Mouse (Mus musculus) embryo, embryonic 11.5 days (tissue): ENCODE data around the gene Cfap77.

ENCODE experiments used
- DNase-seq: peaks from one replicate; pipeline ENCODE4 v3.0.0-alpha.2; 2012; ENCODE audit warnings: low read depth, low spot score

The Cfap77 gene

DNA sequence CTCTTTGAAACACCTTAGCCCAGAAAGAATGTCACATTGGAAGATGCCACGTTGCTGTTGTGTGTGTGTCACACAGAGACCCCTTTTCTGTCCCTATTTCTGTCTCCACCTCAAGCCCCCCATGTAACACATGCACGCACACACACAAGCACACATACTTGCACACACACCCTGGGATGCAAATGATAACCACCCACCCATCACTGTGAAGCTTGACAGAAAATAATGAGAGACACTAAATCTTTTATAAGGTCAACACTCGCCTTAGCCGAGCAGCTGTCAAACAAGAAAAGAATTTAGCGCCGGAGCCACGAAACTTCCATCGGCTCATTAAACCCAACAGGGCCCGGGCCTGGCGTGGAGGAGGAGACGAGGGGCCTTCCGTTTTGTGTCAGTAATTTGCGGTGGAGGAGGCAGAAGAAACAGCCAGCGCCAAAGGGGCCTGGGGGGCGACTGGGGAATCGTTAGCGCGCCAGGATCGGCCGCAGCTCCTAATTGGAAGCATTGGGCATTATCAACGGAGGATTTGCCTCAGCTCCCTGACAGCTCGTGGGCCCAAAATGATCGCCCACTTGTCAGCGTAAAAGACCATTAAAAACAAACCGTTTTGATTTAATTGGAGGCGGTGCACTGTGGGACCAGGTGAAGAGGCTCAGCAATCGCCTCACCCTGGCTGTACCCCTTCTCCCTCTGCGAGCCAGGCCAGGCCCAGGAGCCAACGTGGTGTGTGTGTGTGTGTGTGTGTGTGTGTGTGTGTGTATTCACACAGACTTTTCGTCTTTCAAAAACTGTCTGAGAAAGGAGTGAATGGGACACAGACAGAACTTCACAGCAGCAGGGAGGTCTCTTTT is 111.0 kb downstream of the Cfap77 start:
- no peak for DNase-seq

DNA sequence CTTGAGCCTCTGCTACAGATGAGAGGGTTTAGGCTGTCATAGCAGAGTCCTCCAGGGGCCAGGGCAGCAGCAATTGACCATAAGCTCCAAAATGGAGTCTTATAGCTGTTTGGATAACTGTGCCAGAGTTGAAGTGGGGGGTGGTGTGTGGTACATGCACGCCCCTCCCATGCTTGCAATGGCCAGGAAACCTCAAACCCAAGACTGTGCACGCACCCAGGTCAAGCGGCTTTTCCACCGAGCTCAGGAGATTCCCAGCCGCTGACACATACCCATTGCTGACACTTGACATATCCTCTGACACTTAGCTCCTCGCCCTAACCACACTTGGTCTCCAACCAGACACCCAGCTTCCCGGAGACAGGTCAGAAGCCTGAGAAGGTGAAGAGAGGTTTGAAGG is 115.9 kb downstream of the Cfap77 start:
- DNase-seq, result no peak

DNA sequence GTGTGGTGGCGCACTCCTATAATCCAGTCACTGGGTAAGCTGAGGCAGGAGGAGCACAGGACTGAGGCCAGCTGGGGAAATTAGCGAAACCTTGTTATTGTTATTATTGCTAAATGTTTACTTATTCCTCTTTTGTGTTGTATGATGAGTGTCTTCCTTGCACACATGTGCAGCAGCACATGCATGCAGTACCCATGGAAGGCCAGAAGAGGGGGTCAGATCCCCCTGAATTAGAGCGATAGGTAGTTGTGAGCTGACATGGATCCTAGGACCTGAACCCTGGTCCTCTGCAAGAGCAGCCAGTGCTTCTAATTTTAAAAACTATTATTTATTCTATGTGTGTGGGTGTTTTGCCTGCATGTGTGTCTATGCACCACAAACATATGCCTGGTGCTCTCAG is 124.3 kb downstream of the Cfap77 start:
- no peak for DNase-seq

DNA sequence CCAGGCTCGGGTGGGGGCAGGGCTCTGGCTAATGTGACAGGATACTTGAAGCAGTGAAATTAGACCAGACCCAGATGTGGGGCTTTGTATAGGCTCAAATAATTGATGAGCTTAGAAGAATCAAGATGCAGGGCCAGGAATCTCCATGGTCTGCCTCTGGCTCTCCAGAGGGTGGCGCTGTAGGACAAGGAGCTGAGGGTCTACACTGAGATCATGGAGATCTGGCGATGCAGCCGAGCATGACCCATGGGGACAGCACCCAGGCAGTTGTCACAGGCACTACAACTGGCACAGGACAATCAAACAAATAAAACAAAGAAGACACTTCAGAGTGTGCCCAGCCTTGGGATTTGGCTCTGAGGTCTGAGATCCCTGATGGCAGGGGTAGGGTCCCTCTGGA is 131.0 kb downstream of the Cfap77 start:
- DNase-seq, result no peak

DNA sequence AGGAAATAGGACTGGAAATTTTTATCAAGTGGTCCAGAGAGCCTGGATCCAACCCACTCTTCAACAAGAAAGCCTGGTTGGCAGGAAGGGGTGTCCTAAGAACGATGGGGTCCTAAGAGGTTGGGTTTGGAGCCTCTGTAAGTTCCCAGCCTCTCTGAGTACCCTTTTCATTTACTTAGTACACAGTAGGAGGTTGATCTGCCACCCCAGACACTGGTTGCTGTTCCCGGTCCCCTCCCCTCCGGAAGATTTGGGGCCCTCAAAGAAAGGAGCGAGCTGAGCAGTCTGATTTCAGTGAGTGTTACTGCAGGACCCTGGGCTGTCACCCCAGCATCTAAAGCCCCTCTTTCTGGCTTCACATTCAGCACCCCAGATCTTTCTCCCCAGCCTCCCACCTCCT is 135.9 kb downstream of the Cfap77 start:
- DNase-seq, result no peak

DNA sequence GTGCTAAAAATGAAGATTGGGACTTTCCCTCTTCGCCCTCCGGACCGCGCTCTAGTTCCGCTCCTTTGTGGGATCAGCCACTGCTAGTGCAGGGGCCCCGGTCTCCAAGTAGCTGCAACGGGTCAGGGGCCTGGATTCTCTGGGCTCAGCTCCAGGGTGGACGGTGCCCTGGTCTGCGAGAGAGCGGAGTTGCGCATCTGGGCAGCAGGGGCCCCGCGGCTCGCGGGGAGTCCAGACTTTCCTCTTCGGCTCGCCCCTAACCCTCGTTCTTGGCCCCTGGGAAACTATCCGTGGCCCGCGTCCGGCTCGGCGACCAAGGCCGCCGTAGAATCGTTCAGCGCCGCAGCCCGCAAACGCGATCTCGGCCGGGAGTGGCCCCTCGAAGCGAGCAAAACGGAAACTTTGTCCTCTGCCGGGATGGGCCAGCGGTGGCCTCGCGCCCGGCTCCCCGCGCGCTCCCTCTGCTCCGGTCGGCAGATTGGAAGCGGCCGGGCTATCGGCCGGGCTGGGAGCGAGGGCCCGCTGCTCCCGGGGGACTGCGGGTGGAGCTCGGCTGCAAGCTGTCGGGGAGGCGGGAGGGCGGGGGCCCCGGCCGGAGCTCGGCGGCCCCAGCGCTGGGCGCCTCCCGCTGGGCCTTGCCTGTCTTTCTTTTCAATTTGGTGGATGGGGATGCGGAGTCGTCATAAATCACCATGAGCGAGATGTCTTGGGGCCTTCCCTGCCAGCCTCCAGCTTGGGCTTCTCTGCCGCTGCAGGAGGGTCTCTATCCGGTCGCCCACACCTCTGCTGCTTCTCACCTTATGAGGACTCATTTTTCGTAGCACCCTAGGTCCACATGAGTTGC is 137.1 kb downstream of the Cfap77 start:
- DNase-seq, result no peak

DNA sequence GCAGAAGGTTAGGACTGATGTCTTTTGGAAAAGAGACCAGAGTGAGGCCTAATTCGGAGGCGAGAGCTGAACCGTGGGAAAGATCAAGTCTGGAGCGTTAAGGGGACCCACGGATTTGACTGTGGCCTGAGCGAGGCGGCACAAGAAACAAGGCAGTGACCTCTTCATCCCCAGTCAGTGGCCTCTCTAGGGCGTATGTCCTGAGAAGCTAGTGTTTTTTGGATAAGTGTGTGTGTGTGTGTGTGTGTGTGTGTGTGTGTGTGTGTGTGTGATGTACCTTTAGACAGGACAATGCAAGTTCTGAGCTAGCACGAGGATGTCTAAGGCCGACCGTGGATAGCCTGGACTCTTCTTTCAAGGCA is 137.7 kb downstream of the Cfap77 start:
- no peak for DNase-seq

DNA sequence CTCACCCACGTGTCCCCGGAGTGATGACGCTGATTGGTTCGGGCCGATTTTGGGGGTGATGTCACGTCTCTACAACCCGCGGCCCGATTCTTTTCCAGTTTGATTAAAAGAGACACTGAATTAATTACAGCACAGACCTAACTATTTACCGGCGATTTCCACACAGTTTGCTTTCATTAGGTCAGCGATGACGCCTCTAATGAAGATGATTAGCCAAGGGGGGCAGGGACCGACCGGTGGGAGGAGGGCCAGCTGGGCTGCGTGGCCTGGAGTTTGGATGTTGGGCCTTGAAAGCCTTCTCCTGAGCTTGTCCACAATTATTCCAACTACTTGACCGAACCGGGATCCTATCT is 138.4 kb downstream of the Cfap77 start, which contains the start of gene Barhl1:
Gene Barhl1, minus strand, starts transcription at position 156 of the 353 bp plus-strand sequence.
- DNase-seq, result no peak

DNA sequence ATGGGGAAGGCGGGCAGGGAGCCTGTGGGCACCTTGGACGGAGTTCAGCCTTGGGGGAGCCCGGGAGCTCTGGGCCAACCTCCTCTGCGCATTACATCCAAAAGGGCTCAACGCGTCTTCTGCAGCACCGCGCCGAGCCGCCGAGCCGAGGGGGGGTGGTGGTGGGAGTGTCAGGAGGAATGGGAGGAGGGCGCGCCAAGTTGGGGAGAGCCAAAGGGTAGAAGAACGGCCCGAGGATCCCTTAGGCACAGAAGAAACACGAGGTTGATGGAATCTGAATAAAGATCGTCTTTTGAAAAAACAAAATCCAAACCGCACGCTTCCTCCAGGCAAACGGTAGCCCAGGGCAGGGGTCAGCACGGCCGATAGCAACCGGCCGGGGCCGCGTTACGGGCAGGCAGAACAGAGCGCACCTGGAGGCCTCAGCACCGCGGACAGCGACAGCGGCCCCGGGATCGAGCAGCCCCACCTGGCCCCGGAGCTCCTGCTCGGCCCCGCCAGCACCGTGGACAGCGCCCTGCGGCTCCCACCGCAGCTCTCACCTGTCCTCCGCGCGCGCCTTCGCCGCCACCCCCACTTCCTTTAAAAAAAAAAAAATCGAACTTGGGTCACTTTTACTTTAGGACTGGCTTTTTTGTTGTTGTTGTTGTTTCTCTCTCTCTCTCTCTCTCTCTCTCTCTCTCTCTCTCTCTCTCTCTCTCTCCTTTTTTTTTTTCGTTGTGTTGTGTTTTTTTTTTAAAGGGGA is 138.9 kb downstream of the Cfap77 start:
- peak; percentile 66 for DNase-seq

DNA sequence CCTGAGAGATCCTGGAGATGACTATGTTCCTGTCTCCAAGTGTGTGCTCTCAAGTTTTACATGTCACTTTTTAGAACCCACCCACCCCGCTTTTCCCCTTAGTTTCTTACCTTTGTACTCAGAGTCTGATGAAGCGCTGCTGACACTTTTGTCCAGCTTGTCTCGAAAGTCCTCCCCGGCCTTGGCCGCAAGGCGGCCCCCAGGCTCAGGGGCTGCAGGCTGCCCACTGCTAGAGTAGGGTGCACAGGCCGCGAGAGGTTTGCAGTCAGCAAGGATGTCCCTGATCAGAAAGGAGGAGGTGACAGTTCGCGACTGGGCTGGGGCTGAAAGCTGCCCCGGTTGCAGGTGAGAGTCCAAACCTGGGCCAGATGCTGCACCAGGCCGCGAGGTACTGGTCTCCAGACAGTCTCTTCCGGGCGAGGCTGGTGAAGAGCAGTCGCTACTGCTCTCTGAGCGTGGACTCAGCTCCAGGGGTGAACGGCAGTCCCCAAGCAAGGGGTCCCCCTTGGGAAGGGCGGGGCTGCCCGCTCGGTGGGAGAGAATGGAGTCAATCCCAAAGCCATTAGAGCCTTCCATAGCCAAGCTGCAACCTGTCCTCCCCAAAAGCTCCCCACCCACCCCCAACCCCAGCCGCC is 139.6 kb downstream of the Cfap77 start:
- DNase-seq, result no peak

DNA sequence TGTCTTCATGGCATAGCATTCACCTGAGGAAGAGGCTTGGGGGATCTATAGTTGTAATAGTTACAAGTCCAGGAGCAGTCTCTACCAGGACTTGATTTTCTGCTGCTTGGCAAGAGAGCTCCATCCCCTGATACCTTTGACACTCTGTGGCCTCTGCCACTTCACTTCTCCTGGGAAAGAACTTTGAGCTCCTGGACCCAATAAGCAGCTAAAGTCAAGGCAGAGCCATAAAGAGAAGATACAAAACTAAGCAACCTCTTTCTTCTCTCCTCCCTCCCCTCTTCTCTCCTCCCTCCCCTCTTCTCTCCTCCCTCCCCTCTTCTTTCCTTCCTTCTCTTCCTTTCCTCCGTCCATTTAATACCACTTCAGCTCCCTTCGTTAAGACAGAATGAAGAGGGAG is 140.7 kb downstream of the Cfap77 start:
- DNase-seq, result no peak

DNA sequence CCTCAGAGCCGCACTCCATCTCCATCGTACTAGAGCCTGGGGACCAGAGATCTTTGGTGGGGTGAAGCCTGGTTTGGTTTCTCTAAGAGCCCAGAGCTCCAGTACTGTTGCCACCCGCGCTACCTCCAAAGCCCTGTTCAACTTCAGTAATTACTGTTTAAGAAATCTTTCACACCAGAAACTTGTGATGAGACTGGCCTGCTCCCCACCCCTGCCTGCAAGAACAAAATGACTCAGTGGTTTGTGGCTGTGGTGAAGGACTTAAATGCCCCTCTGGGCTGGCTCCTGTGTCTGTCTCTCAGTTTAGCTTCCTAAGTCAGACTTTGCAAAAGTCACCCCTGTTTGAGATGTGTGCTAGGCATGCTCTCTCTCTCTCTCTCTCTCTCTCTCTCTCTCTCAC is 141.9 kb downstream of the Cfap77 start:
- no peak for DNase-seq

DNA sequence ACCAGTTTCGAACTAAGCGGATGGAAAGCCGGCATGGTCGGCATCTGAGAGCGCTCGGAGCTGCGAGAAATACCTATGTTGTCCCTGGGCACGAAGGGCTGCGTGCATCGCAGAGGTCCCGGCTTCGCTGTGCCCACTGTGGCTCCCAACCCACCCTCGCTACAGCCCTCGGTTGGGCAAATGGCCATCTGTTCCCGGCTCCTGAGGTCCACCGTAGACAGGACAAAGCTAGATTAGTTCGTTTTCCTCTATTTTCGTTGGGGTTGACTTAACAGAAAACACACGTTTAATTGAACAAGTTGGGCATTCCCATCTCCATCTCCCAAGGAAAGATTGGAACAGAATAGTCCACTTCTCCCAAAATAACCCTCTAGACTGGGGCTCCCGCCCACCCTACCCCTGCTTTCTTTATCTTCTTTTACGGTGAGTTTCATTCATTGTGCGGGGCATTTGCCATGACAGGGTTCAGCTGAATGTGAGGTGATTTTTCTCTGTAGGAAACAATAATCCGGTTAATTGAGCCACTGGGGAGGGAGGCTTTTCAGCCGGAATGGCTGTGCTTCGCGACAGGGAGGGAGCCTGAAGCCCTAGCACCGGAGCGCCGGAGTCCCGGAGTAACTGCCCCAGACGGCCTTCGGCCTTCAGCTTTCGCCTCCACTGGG is 142.7 kb downstream of the Cfap77 start:
- no peak for DNase-seq

DNA sequence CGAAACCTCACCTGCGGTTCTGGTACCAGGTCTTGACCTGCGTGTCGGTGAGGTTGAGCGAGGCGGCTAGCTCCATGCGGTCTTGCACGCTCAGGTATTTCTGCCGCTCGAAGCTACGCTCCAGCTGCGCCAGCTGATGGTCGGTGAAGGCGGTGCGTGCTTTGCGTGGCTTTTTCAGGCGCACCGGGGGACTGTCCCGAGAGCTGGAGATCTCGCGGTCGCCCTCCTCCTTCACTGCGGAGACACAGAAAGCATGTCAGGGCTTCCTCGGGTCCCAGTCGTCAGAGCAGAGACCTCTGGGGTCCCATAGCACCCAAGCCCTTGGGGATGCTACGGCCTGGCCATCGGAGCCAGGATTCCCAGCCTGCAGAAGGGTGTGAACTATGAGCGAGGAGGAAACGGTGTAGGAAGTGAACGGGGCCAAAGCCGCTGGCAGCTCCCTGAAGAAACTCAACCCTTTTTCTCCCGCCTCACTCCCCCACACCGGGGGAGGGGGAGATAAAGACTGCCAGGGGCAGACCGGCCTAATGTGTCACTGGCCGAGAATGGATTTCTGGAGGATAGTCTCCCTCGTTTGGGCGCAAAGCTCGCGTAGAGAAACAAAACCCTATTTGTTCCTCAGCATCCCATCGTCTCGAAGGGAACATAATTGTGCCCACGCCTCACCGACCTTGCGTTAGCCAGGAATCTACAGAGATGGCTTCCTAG is 143.4 kb downstream of the Cfap77 start:
- DNase-seq, result no peak

DNA sequence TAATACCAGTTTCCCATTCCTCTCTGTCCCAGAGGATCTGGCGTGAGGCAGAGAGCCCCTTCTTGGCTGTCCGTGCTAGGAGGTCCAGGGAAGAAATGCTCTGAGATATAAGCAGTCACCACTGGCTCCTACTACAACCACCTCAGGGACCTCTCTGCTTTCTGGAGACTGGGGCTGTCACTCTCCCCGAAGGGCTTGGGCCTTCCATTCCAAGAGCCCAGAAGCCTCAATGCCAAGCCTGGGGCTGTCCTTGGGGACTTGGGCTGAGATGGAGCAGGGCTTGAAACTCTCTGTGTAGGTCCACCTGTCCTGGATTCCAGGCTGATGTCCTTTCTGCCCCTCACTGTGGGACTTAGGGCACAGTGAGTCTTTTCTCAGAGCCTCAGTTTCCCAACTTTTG is 144.0 kb downstream of the Cfap77 start:
- no peak for DNase-seq

DNA sequence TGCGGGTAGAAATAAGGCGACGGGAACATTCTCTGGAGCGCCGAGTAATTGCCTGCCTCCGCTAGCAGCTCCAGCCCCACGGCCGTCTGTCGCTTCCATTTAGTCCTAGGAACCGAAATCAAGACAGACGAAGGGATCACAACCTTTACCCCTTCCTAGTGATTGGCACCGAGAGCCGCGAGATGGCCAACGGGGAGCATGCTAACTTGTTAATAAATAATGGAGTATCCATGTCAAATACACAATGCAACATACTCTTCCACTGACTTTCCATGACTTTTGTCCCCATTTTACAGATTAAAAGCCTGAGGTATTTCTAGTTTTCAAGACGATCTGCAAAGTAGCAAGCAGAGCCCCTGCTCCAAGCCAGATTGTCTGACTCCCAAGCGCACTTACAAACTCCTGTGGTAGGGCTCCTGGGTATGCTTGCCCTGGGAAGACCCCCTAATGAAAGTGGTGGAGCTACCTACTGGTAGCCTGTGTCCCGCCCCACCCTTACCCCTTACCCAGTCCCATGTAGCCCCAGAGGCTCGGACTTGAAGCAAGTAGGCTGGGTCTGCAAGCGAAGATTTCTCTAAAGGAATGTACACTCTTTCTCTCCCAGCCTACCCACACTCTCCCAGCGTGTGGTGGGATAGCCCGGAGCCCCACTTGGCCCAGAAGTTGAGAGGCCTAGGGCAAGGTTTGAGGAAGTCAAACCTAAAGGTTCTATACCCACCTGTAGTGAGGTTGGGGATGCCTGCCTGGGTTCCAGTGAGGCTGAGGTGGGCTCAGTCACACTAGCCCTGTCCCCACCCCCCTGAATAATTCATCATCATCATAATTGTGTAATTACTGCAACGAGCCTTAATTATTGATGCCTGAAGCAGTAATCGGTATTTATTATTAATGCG is 144.8 kb downstream of the Cfap77 start:
- DNase-seq, result no peak

DNA sequence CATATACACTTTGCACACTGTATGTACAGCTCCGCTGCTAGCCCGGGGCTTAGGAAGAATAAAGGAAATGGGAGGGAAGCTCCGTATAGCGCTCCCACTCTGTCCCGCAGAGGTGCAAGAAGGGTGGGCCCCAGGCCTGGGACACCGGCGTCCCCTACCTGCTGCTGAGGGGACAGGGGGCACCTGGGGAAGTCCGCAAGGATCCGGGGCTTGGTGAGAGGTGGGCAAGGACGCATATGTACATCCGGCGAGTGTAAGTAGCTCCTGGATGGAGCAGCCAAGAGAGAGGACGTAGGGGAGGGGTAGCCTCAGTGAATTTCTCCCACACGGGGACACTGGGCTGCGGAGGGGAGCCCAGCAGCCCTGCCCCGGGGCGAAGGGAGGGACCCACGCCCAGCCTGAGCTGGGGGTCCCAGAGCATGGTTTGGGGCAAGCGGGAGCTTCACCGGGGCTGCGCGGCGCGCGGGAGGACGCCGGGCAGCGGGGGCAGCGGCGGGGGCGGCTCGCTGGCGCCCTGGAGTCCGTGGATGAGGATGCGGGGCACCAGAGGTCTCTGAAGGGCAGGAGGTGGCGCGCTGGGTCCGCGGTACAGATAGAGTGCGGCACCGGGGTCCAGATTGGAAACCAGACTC is 145.6 kb downstream of the Cfap77 start:
- DNase-seq, result no peak

DNA sequence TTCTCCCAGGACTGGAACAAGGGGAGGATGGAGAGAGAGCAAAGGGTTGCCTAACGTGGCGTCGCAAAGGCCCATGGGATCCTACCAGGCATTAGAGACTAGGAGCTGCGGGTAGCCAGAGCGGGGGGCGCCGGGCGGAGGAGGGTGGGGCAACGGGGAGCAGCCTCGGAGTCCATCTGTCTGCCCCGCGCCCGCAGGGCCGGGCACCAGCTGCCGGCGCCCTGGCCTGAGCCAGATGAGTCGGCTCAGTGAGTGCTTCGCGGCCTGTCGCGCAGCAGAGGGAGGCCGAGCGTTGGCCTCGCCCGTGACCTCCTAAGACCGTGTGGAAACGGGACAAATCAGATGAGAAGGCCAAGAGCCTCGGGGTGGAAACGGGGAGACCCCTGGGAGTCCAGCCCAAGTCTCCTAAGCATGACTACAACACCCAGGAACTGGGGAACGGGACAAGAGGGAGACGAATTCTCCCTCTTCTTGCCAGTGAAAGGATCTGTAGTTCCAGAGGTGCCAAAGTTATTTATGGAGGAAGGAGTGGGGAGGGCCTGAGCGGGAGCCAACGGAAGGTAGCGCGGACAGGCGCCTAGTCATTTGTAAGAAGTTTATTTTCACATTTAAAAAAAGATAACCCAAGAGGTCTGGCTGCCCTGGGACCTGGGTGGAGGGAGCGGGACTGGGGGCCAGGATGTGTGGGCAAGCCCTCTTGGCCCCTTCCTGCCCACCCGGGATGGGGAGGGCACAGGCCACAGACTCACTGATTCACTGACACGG is 146.3 kb downstream of the Cfap77 start:
- DNase-seq, result no peak
